Mouse (Mus musculus) lung, postnatal 0 days (tissue): ENCODE results near the gene Nedd8. TPM values are rescaled to one million over a fixed set of nuclear protein-coding genes. Genes with fewer than 3 reads are reported as not detected.

Experiments used
- ATAC-seq: fragments of 200-750 bp; cut with Nextera tagmentation; 2 replicates; pipeline ENCODE4 v1.8.0; 2017; ENCODE audit warnings: moderate library complexity
- DNase-seq: peaks from one replicate; pipeline ENCODE4 v3.0.0-alpha.2; 2016; ENCODE audit warnings: low spot score
- H3K27ac ChIP-seq: fragments of 300-500 bp; sonication (generic); 2 replicates; pipeline ENCODE4 v1.5.1; 2014; ENCODE audit warnings: antibody characterized with exemption, mild to moderate bottlenecking, low read length, mixed read lengths
- H3K27me3 ChIP-seq: fragments of 300-500 bp; sonication (generic); replicated peaks from 2 replicates; pipeline ENCODE4 v1.6.1; 2014; ENCODE audit warnings: low read length, mixed read lengths; ENCODE audit not compliant: insufficient read depth
- H3K36me3 ChIP-seq: fragments of 300-500 bp; sonication (generic); 2 replicates; pipeline ENCODE4 v1.6.1; 2014; ENCODE audit warnings: low read length, mixed read lengths; ENCODE audit not compliant: insufficient read depth
- H3K4me1 ChIP-seq: fragments of 300-500 bp; sonication (generic); 2 replicates; pipeline ENCODE4 v1.6.1; 2014; ENCODE audit warnings: antibody characterized with exemption, low read depth, low read length, mixed read lengths; ENCODE audit not compliant: insufficient read depth
- H3K4me2 ChIP-seq: fragments of 300-500 bp; sonication (generic); replicated peaks from 2 replicates; pipeline ENCODE4 v1.6.1; 2014; ENCODE audit warnings: low read depth, mild to moderate bottlenecking, low read length, moderate library complexity, mixed read lengths
- H3K4me3 ChIP-seq: fragments of 300-500 bp; sonication (generic); 2 replicates; pipeline ENCODE4 v1.5.1; 2014; ENCODE audit warnings: low read depth, low read length
- H3K9ac ChIP-seq: fragments of 300-500 bp; sonication (generic); replicated peaks from 2 replicates; pipeline ENCODE4 v1.6.1; 2014; ENCODE audit warnings: low read depth, mild to moderate bottlenecking
- H3K9me3 ChIP-seq: fragments of 300-500 bp; sonication (generic); 2 replicates; pipeline ENCODE4 v1.6.1; 2016; ENCODE audit warnings: low read length, mixed read lengths
- CTCF ChIP-seq: IDR thresholded peaks from 2 replicates; pipeline ENCODE4 v1.5.1; 2016; ENCODE audit warnings: antibody characterized with exemption, mild to moderate bottlenecking
- EP300 ChIP-seq: IDR thresholded peaks from 2 replicates; pipeline ENCODE4 v1.6.1; 2016; ENCODE audit warnings: antibody characterized with exemption, mild to moderate bottlenecking, control low read depth
- WGBS: fragments of 180-500 bp; shearing (Covaris S2); extraction: QIAGEN DNeasy Blood & Tissue Kit; methylation state at CpG from one replicate; pipeline ENCODE4 v1.1.7; 2014; 5-methylcytosine and 5-hydroxymethylcytosine counted together
- polyA plus RNA-seq: library from polyadenylated mRNA; unstranded; fragments of >200 nt; fragmentation: Nextera tagmentation; extraction: Ambion mirVana; gene quantifications from 2 replicates; pipeline ENCODE4 v1.2.1, GENCODE M21; 2015

Nedd8 gene
- polyA plus RNA-seq, 1 experiment from 2014 or later = 396 TPM

DNA sequence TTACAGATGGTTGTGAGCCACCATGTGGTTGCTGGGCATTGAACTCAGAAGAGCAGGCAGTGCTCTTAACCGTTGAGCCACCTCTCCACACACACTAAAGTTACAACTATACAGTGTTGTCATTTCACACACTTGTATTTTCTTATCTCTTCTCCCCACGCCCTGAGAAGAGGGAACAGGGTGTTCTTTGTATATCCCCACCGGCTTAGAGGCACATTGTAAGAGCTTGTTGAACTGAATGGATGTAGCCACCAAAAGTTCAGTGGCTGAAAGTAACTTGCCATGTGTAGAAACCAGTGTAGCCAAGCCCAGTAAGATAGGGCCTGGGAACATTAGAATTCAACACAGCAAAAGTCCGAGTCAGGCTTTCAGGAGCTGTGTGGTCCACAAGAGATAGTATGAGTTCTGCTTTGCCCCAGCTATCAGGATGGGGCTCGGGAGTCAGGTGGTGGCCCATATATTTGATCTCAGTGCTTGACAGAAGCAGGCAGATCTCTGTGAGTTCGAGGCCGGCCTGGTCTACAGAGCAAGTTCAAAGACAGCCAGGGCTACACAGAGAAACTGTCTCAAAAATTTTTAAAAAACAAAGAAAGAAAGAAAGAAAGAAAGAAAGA, 57.3 kb downstream of the Nedd8 start:
- Histone ChIP-seq H3K4me2 (no peak overlapping the region), H3K4me1 (no peaks in the 10 kb centered on the region; the same call in 1 of the 2 replicates), H3K9ac (no peak overlapping the region), H3K27me3 (no peaks in the 10 kb centered on the region), H3K9me3 (no peaks in the 10 kb centered on the region), H3K36me3 (peaks cover 2% of the 10 kb centered on the region; the same call in 1 of the 2 replicates), H3K4me3 (no peak overlapping the region), H3K27ac (peak overlapping the region; percentile 44; the same call in 1 of the 2 replicates)
- DNase-seq (peak; percentile 64), ATAC-seq (peak; percentile 70)
- TF ChIP-seq EP300 (peak; percentile 94), CTCF (no peak)
- WGBS = 64% methylated on average over 7 of the region's 7 CpGs

DNA sequence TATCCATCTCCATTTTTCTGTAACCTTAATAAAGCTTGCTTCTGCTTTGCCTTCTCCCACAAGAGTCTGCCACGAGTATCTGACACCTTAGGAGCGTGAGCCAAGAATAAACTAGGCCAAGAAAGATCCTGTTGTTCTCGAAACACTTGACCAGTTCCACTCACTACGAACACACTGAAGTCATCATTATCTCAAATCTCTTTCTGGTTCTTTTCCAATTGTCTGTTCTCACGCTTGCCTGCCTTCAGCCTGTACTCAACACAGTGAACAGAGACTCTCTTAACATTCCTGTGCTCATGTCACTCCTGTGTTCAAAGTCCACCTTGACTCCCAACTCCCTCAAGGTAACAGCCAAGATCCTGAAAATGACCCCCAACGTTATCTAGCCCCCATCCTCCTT, 58.6 kb downstream of the Nedd8 start:
- H3K9ac ChIP-seq = no peak overlapping the region
- H3K36me3 ChIP-seq = peaks cover 15% of the 10 kb centered on the region
- no peak overlapping the region for H3K4me2 ChIP-seq
- WGBS = 43% methylated on average over 6 of the region's 6 CpGs
- no peaks in the 10 kb centered on the region; the same call in 1 of the 2 replicates for H3K4me1 ChIP-seq
- no peaks in the 10 kb centered on the region for H3K9me3 ChIP-seq
- ATAC-seq (no peak), DNase-seq (no peak)
- H3K27ac ChIP-seq = no peak overlapping the region
- no peaks in the 10 kb centered on the region for H3K27me3 ChIP-seq
- H3K4me3 ChIP-seq = no peak overlapping the region
- no peak for TF ChIP-seq CTCF
- no peak for TF ChIP-seq EP300

Other genes starting within 250 kb of the Nedd8 start
- gene Dhrs4, start 193.4 kb downstream of the Nedd8 start, polyA plus RNA-seq = 54.8 and 57.5 TPM in 2 replicates
- gene Carmil3, start 181.5 kb downstream of the Nedd8 start, polyA plus RNA-seq = 0.23 and 0.42 TPM in 2 replicates
- gene Cpne6, start 161.7 kb downstream of the Nedd8 start, polyA plus RNA-seq = not detected in 2 replicates
- not detected in 2 replicates for gene Nrl, start 147.1 kb downstream of the Nedd8 start, polyA plus RNA-seq
- 37.4 and 37.6 TPM in 2 replicates for gene Pck2, start 131.9 kb downstream of the Nedd8 start, polyA plus RNA-seq
- 93.4 and 95.3 TPM in 2 replicates for gene Dcaf11, start 112.1 kb downstream of the Nedd8 start, polyA plus RNA-seq
- gene A730061H03Rik, start 111.7 kb downstream of the Nedd8 start, polyA plus RNA-seq = 1.8 and 2.3 TPM in 2 replicates
- 1.3 and 1.5 TPM in 2 replicates for gene Fitm1, start 96.5 kb downstream of the Nedd8 start, polyA plus RNA-seq
- 215 and 219 TPM in 2 replicates for gene Psme1, start 94.0 kb downstream of the Nedd8 start, polyA plus RNA-seq
- 18.3 and 18.9 TPM in 2 replicates for gene Emc9, start 86.8 kb downstream of the Nedd8 start, polyA plus RNA-seq
- 308 and 312 TPM in 2 replicates for gene Psme2, start 81.0 kb downstream of the Nedd8 start, polyA plus RNA-seq
- gene Rnf31, start 80.4 kb downstream of the Nedd8 start, polyA plus RNA-seq = 17.4 and 24.1 TPM in 2 replicates
- gene Irf9, start 68.6 kb downstream of the Nedd8 start, polyA plus RNA-seq = 26.2 and 29.5 TPM in 2 replicates
- gene Rec8, start 54.1 kb downstream of the Nedd8 start, polyA plus RNA-seq = 4.4 and 4.7 TPM in 2 replicates
- 25.5 and 25.9 TPM in 2 replicates for gene Ipo4, start 36.2 kb downstream of the Nedd8 start, polyA plus RNA-seq
- gene Gm49378, start 34.2 kb downstream of the Nedd8 start, polyA plus RNA-seq = 1.2 and 2.0 TPM in 2 replicates
- 84.3 and 91.1 TPM in 2 replicates for gene Tm9sf1, start 28.3 kb downstream of the Nedd8 start, polyA plus RNA-seq
- 0.58 and 0.61 TPM in 2 replicates for gene Tssk4, start 21.9 kb downstream of the Nedd8 start, polyA plus RNA-seq
- gene Mdp1, start 11.6 kb downstream of the Nedd8 start, polyA plus RNA-seq = 46.2 and 47.6 TPM in 2 replicates
- gene Gmpr2, start 183 bp downstream of the Nedd8 start, polyA plus RNA-seq = 34.0 and 38.6 TPM in 2 replicates
- 18.8 and 19.9 TPM in 2 replicates for gene Tinf2, start 9.7 kb upstream of the Nedd8 start, polyA plus RNA-seq
- gene Tgm1, start 41.8 kb upstream of the Nedd8 start, polyA plus RNA-seq = 14.2 and 20.6 TPM in 2 replicates
- 31.4 and 32.5 TPM in 2 replicates for gene Rabggta, start 50.1 kb upstream of the Nedd8 start, polyA plus RNA-seq
- 74.1 and 83.5 TPM in 2 replicates for gene Dhrs1, start 73.6 kb upstream of the Nedd8 start, polyA plus RNA-seq
- gene Nop9, start 73.6 kb upstream of the Nedd8 start, polyA plus RNA-seq = 16.2 and 19.5 TPM in 2 replicates
- gene Cideb, start 86.3 kb upstream of the Nedd8 start, polyA plus RNA-seq = 0.65 and 1.3 TPM in 2 replicates
- gene Ltb4r2, start 89.3 kb upstream of the Nedd8 start, polyA plus RNA-seq = 0.77 and 0.97 TPM in 2 replicates
- 4.1 and 4.6 TPM in 2 replicates for gene Ltb4r1, start 93.8 kb upstream of the Nedd8 start, polyA plus RNA-seq
- gene Adcy4, start 112.0 kb upstream of the Nedd8 start, polyA plus RNA-seq = 29.3 and 33.3 TPM in 2 replicates
- 16.2 and 24.2 TPM in 2 replicates for gene Ripk3, start 116.7 kb upstream of the Nedd8 start, polyA plus RNA-seq
- 17.1 and 18.1 TPM in 2 replicates for gene Nfatc4, start 151.0 kb upstream of the Nedd8 start, polyA plus RNA-seq
- gene Nynrin, start 181.9 kb upstream of the Nedd8 start, polyA plus RNA-seq = 4.2 and 4.7 TPM in 2 replicates
- gene Cbln3, start 212.3 kb upstream of the Nedd8 start, polyA plus RNA-seq = 0.26 and 0.44 TPM in 2 replicates
- 10.1 and 11.7 TPM in 2 replicates for gene Khnyn, start 212.8 kb upstream of the Nedd8 start, polyA plus RNA-seq
- gene Sdr39u1, start 228.2 kb upstream of the Nedd8 start, polyA plus RNA-seq = 43.0 and 46.3 TPM in 2 replicates